Mouse (Mus musculus) cerebral cortex, adult 2 months (tissue): ENCODE results near the gene Tctn1.

ENCODE experiments used
- WGBS: fragments of 180-500 bp; shearing (Covaris S2); methylation state at CpG from one replicate; pipeline ENCODE4 v1.1.7; 2018; 5-methylcytosine and 5-hydroxymethylcytosine counted together

Tctn1 gene

DNA sequence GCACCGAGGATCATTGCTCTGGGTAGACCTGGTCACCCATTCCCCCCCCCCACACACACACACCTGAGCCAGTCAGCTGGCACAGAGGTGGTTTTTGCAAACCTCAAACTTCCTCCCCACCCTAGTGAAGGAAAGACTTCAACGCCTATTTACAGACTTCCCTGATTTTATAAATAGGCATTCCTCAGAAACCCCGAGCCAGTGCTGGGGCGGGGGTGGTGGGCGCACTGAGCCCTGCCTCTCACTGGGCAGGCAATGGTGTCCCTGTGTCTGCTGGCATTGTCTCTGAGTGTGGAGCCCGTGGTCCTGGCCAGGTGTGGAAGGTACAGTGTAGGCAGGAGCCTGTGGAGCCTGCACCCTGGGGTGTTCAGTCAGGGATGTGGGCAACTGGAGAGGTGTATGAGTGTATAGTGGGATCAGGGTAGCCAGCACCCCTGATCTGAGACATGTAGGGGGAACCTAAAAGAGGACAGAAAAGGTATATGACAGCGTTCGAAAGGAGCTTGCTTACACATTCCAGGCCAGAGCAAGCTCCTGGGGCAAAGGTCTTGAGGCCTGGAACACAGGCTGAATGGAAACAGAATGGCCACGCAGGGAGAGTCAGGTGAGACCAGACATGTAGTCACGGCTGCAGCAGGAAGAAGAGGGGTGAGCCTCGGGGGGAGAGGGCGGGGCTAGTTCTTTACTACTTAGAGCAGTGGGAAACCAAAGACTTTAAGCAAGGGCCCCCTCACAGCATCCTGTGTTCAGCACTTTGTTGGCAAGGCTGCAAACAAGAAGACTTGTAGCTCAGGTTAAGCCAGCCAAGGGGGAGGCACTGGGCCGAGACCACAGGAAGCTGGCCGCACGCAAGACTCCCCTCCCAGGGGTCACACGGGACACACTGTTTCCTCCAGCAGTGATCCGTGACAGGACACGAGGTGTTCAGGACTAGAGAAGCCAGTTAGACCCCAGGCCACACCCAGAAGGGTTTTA is 44.3 kb downstream of the Tctn1 start:
- 67% methylated on average over 18 of the region's 18 CpGs for WGBS

GRCm38 (mm10) chr5:122218928-122219327 is 45.3 kb downstream of the Tctn1 start:
- WGBS: 78% methylated on average over 7 of the region's 7 CpGs

DNA sequence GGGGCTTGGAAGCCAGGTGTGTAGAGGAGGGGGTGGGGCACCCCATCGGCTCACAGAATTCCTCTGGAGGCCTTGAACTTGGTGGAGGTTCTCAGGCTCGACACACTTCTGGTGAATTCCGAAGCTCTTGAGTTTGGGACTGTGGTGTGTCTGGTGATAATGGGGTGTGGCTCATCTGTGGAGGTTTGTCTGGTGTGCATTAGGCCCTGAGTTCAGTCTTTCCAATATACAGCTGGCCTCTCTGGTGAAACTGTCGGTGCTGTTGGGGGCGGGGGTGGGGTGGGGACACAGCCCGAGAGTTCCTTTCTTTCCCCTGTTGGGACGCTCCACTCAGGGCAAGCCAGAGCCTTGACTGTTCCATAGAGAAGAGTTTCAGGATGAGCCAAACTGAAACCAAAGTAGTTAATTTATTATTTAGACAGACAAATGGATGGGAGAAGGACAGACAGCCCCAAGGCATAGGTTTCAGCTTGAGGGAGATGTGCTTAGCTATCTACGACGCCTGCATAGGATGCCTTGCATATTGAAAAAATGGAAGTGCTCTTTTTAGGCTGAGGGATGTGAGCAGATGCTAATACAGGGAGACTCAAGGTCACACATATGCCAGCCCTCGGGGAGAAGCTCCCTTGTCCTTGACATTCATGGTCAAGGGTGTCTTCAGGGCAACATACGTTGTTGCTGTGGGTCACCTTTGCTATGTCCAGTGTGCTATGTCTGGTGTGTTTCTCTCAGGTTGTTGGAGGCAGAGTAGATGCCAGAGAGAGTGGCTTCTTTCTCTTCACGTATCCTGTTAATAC is 46.0 kb downstream of the Tctn1 start:
- WGBS: 89% methylated on average over 12 of the region's 12 CpGs

- WGBS: 86% methylated on average over 6 of the region's 6 CpGs
Measured at GRCm38 (mm10) chr5:122217636-122218035, 46.6 kb downstream of the Tctn1 start.

DNA sequence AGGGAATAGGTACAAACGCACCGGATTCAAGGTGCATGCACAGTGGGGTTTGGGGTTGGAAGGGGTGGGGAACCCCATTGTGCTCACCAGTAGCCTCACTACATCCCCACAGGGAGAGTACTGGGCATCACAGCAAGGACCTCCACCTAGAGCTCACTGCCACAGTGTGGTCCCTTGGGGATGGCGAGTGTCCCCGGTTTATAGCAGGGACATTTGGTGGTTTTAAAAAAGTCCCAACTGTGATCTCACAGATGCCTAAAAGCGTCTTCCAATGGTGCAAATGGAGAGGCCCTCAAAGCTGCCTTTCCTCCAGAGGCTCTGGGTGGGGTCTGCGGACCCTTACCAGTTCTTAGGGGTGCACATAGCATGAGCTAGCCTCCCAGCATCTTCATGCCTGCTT is 50.4 kb downstream of the Tctn1 start:
- 93% methylated on average over 6 of the region's 6 CpGs for WGBS

GRCm38 (mm10) chr5:122212820-122213219 is 51.4 kb downstream of the Tctn1 start:
- WGBS: 97% methylated on average over 1 of the region's 1 CpGs

DNA sequence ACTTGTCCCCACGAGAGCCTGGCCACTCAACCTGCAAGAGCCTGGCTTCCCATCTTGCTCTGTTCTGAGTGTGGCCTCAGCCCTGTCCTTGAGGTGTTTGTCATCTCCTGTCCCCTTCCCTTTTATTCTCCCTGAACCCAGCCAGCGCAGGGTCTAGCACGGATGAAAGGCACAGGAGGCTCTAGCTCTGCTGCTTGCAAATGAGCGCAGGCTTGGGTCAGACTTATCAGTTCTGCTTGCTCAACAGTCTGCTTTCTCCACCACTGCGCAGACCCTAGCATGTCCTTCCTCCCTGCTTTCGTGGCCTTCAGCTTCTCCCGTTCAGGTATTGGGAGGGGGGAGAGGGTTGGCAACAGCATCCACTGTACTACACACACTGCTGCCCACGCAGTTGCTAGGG is 52.1 kb downstream of the Tctn1 start:
- 74% methylated on average over 8 of the region's 8 CpGs for WGBS

- 77% methylated on average over 8 of the region's 8 CpGs for WGBS
Measured at GRCm38 (mm10) chr5:122210890-122211289, 53.4 kb downstream of the Tctn1 start.

DNA sequence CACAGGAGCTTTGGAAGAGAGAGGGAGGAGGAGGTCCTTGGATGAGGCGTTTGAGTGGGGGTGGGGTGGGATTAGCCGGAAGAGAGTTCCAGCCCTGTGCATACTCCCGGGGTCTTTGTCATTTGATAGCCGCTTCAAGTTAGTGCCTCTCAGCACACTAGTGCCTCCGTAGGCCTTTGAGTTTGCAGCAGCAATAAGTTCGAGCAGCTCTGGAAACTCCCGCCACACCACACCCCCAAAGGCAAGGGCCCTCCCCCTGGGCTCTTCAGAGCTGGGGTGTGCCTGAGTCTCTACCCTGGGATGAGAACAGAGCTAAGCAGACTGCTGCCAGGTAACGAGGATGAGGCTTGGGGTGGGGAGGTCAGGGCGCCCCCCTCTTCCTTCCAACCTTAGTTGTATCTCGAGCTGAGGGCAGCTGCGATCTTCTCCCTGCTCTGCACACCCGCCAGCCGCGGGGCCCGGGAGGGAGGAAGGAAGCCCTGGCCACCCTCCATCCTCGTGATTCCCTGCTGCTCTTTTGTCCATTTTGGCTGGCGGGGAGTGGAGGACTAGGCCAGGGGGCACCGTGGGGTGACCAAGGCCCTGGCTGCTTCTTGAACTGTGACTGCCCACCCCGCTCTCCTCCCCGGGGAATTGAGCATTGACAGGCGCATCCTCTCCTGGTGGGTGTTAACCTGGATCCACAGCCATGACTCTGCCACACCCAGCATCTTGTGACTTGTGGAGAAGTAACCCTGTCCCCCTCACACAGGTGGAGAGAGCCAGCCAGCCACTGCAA is 54.5 kb downstream of the Tctn1 start:
- 25% methylated on average over 21 of the region's 21 CpGs for WGBS

GRCm38 (mm10) chr5:122208909-122209308 is 55.4 kb downstream of the Tctn1 start:
- WGBS: 67% methylated on average over 6 of the region's 6 CpGs

DNA sequence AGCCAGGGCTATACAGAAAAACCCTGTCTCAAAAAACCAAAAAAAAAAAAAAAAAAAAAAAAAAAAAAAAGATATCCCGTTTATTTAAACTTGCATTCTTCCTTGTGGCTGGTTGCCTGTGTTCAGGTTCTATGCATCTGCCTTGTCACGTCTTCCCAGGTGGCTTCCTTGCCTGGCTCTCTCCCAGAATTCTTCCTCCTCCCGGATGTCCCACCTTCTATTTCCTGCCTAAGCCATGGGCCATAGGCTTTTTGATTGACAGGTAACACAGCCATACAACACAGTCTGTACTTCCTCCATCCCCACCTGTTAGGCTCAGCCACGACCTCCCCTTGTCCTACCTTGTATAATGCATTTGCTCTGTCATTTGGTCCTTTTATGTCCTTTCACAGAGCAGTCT is 57.8 kb downstream of the Tctn1 start, which contains the start of gene Hvcn1:
Gene Hvcn1, plus strand, starts transcription at position 330 of the 400 bp plus-strand sequence.
- 83% methylated on average over 4 of the region's 4 CpGs for WGBS

DNA sequence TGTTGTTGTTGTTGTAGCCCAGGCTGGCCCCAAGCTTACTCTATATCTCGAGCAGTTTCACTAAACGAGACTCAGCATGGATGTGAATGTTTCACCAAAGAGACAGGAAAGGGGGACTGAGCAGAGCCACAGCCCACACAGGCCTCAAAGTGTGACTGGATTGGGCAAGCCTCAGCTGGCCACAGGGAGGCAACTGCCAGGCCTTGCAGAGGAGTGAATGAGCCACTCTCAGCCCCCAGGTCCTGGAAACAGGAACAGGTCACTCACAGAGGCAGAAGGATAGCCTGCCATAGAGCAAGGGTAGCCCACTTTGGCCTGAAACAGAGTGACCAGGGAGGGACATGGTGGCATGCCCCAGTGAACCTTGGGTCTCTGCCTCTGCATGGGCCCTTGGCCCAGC is 60.1 kb downstream of the Tctn1 start:
- WGBS: 68% methylated on average over 2 of the region's 2 CpGs

GRCm38 (mm10) chr5:122201904-122202303 is 62.4 kb downstream of the Tctn1 start:
- WGBS: 90% methylated on average over 6 of the region's 6 CpGs

DNA sequence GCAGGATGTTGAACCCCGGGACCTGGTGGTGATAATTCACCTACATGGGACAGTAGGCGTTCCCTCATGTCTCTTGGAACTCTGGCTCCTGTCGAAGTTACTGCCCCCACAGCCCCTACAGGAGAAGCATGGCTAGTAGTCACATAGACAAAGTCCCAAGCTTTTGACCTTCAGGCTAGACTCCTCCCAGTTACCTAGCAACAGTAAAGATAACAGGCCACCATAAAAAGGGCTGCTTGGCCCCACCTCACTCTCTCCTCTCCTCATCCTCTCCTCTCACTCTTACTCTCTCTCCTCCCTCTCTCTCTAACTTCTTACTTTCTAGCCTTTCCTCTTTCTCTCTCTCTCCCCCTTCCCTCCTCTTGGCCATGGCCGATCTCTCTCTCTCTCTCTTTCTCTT is 63.4 kb downstream of the Tctn1 start:
- WGBS: 99% methylated on average over 4 of the region's 4 CpGs

- WGBS: 59% methylated on average over 4 of the region's 4 CpGs
Measured at GRCm38 (mm10) chr5:122192347-122192746, 71.9 kb downstream of the Tctn1 start.

DNA sequence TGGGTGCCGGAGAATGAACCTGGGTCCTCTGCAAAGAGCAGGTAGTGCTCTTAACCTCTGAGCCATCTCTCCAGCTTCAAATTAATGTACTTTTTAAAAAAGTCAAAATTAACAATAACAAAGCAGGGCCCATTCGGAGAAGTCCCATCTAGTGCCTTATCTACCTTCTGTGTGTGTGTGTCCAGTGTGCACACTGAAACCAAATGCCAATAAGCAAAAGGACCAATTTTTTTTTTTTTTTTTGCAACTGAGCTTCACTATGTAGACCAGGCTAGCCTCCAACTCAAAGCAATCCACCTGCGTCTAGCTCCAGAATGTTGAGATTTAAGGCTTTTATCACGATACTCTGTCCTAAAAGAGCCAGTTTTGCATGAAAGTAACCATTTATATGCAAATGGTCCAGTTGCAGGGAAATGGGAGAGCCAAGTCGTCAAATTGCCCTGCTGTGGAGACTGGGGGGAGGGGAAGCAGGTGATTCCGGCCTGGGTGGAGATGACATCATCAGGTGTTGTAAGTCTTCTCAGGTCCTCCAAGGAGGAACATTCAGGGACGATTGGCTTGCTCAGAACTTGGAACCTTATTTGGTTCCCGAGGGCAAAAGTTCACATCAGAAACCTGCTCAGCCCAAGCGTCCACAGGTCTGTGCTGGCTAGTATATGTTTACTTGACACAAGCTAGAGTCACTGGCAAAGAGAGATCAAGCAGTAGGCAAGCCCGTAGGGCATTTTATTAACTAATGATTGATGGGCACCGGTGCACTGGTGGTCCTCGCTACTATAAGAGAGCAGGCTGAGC is 72.8 kb downstream of the Tctn1 start:
- WGBS: 77% methylated on average over 12 of the region's 12 CpGs

- 83% methylated on average over 7 of the region's 7 CpGs for WGBS
Measured at GRCm38 (mm10) chr5:122190465-122190864, 73.8 kb downstream of the Tctn1 start.

GRCm38 (mm10) chr5:122189115-122189514 is 75.1 kb downstream of the Tctn1 start:
- 66% methylated on average over 3 of the region's 3 CpGs for WGBS
